Mouse (Mus musculus) cerebellum, adult 2 months (tissue): ENCODE data around the gene Foxc2. TPM values are rescaled to one million over a fixed set of nuclear protein-coding genes. Genes with fewer than 3 reads are reported as not detected.
"Not testable (repeated sequence)": the region's sequence is repeated elsewhere in the genome, so short reads cannot be mapped to it uniquely, and the experiment has no call there.

Experiments used
- DNase-seq, 2 experiments: peaks; one replicate each; pipeline ENCODE4 v3.0.0; 2021
- H3K27ac ChIP-seq: fragments of 200-500 bp; 2 replicates; pipeline ENCODE4 v1.5.1; 2012; ENCODE audit warnings: low read length, control low read depth, inconsistent platforms; ENCODE audit not compliant: insufficient read depth
- H3K27me3 ChIP-seq: fragments of 200-500 bp; 2 replicates; pipeline ENCODE4 v1.6.1; 2012; ENCODE audit warnings: inconsistent platforms, mild to moderate bottlenecking, low read length, moderate library complexity; ENCODE audit not compliant: control insufficient read depth, insufficient read depth
- H3K4me1 ChIP-seq: fragments of 200-500 bp; 2 replicates; pipeline ENCODE4 v1.6.1; 2011; ENCODE audit warnings: low read length; ENCODE audit not compliant: control insufficient read depth, insufficient read depth
- H3K4me3 ChIP-seq: fragments of 200-500 bp; replicated peaks from 2 replicates; pipeline ENCODE3; 2011; ENCODE audit warnings: mild to moderate bottlenecking, low read depth, low read length, control low read depth; ENCODE audit not compliant: insufficient read depth
- CTCF ChIP-seq: fragments of 200-500 bp; IDR thresholded peaks from 2 replicates; pipeline ENCODE4 v1.5.1; 2011; ENCODE audit warnings: low read depth, mild to moderate bottlenecking, control low read depth, low read length, moderate library complexity, borderline replicate concordance; ENCODE audit not compliant: insufficient read depth
- POLR2A ChIP-seq: fragments of 200-500 bp; IDR thresholded peaks from 2 replicates; pipeline ENCODE4 v1.6.1; 2011; ENCODE audit warnings: low read length, control low read depth, borderline replicate concordance; ENCODE audit not compliant: insufficient read depth
- WGBS: fragments of 180-500 bp; shearing (Covaris S2); methylation state at CpG from one replicate; pipeline ENCODE4 v1.1.7; 2018; 5-methylcytosine and 5-hydroxymethylcytosine counted together
- polyA plus RNA-seq: library from polyadenylated mRNA; depleted of rRNA; stranded (reverse); fragments of >200 nt; gene quantifications from 2 replicates; pipeline ENCODE4 v1.2.3, GENCODE M21; 2012

The Foxc2 gene
- polyA plus RNA-seq, 1 experiment: 0.34 TPM

DNA sequence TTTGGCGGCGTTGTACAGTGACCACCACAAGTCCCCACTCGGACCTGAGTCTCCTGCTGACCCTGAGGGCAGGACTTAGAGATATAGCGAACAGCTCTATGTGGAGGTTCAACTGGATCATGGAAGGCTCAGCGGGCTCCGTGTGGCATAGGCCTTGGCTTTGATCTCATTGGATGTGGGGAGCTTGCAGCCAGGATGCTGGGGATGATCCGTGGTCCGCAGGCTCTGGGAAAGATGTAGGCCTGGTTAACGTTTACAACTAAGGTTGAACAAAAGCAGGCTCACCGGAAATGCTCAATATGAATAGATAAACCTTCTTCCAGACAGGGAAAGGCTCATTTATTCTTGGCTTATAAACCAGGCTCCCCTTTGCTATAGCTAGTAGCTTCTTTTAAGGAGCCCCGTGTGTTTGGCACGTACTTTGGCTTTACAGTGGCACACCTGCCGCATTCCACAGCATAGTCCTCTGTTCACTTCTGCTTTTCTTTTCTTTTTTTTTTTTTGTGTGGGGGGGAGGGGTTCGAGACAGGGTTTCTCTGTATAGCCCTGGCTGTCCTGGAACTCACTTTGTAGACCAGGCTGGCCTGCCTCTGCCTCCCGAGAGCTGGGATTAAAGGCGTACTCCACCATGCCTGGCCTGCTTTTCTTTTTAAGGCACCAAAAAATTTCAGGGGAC, 13.4 kb downstream of the Foxc2 start:
- H3K27me3 ChIP-seq: peaks cover 6% of the 10 kb centered on the region; the same call in 1 of the 2 replicates

DNA sequence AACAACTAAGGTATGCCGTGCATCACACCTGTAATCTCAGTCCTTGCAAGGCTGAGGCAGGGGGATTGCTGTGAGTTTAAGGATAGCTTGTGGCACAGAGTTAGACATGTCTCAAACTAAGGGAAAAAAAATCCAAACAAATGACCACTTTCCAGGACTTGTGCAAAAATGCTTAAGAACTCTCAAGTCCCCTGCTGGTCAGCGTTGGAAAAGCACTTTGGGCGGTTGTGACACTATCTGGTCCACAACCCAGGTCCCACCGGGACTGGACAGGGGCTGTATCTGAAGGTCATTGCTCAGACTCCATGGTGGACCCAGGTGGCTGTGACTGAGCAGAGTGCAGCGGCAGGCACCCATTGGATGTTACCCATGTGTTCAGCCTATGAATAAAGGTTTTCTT, 14.6 kb downstream of the Foxc2 start:
- H3K27me3 ChIP-seq: peaks cover 6% of the 10 kb centered on the region; the same call in 1 of the 2 replicates
- no peak overlapping the region for H3K27ac ChIP-seq
- TF ChIP-seq CTCF (peak; percentile 26; the same call in 1 of the 2 replicates), POLR2A (no peak)
- H3K4me3 ChIP-seq: no peak overlapping the region
- no peaks in the 10 kb centered on the region; the same call in 1 of the 2 replicates for H3K4me1 ChIP-seq
- 33% methylated on average over 5 of the region's 5 CpGs for WGBS
- no peak for DNase-seq

More for the DNA sequence above, 13.4 kb downstream of the Foxc2 start:
- TF ChIP-seq POLR2A: no peak
- TF ChIP-seq CTCF: no peak
- Histone ChIP-seq H3K4me1 (no peaks in the 10 kb centered on the region; the same call in 1 of the 2 replicates), H3K4me3 (no peak overlapping the region), H3K27ac (no peak overlapping the region)
- 18% methylated on average over 16 of the region's 16 CpGs for WGBS
- no peak for DNase-seq

DNA sequence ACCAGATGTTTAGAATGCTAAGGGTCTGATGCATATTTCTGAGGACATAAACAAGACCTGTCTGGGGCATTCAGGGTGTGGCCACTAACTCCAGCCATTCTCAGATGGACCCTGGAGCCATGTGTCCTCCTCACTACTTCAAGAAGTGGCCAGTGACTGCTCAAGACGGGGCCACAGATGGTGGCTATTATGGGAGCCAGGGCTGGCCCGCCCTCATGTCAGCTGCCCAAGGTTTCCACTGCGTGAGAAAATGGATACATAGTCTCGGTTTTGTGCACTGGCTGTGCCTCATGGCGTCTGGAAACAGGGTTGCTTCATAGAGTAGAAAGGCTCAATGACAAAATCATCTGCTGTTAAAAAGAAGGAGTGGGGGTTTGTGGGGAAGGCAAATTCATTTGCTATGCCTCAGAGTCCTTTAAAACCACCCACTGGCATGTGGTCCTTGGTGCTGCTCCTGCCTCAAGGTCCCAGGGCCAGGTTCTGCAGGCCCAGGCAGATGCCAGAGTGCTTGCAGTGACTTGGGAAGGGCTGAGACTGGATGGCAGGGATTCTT, 17.1 kb downstream of the Foxc2 start:
- Histone ChIP-seq H3K4me1 (no peaks in the 10 kb centered on the region; the same call in 1 of the 2 replicates), H3K27ac (no peak overlapping the region), H3K27me3 (peaks cover 6% of the 10 kb centered on the region; the same call in 1 of the 2 replicates), H3K4me3 (no peak overlapping the region)
- no peak for TF ChIP-seq CTCF
- no peak for TF ChIP-seq POLR2A
- WGBS: 35% methylated on average over 5 of the region's 5 CpGs
- DNase-seq: no peak

DNA sequence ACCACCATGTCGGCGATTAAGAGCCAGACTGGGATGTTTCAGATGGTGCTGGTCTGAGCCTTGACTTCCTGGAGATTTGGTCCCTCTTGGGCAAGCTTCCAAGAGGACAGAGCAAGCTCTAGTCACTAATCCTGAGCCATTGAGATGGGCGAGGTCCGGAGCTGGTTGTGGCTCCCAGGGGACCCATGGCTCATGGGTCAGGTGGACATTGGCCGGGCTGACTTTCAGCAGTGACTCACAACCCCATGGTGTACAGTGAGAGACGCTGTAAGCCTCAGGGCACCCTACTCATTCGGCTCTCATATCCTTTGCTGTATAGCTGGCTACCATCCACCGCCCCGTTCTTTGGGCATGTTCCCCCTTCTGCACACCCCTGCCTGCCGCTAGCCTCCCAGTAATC, 18.1 kb downstream of the Foxc2 start:
- Histone ChIP-seq H3K27me3 (peaks cover 2% of the 10 kb centered on the region; the same call in 1 of the 2 replicates), H3K27ac (no peak overlapping the region), H3K4me3 (no peak overlapping the region), H3K4me1 (no peaks in the 10 kb centered on the region)
- DNase-seq: no peak
- 77% methylated on average over 10 of the region's 10 CpGs for WGBS
- TF ChIP-seq POLR2A (no peak), CTCF (no peak)

DNA sequence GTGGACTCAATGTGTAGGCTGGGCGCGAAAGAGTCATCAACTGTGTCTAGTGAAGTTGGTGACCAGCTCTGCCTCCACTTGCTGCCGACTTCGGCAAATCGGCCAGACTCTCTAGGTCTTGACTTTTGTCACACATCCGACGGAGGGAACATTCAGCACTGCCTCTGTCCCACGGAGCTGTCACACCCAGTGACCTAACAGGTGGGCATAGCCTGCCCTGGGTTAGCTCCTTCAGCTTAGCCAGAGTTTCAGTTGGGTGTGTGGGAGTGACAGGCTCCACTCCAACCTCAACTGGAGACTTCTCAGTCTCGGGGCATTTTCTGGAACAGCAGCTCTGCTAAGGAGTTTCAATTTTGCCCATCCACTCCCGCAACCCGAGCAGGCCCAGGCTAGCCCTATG, 18.5 kb downstream of the Foxc2 start:
- DNase-seq: no peak
- H3K4me3 ChIP-seq: no peak overlapping the region
- H3K4me1 ChIP-seq: no peaks in the 10 kb centered on the region
- no peaks in the 10 kb centered on the region for H3K27me3 ChIP-seq
- 85% methylated on average over 11 of the region's 11 CpGs for WGBS
- no peak overlapping the region for H3K27ac ChIP-seq
- TF ChIP-seq CTCF (no peak), POLR2A (no peak)

DNA sequence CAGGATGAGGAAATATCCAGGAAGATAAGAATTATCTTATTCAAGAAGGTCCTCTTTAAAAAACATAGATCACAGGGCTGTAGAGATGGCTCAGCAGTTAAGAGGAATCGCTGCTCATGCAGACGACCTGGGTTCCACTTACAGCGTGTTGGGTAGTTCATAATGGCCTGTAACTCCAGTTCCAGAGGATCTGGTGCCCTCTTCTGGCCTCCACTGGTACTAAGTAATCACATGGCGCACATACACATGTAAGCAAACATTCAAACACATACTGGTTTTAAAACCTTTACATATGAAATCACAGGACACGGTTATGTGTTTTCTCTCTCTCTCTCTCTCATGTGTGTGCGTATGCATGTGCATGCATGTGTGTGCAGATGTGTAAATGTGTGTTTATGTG, 20.9 kb downstream of the Foxc2 start:
- 94% methylated on average over 6 of the region's 6 CpGs for WGBS
- Histone ChIP-seq H3K4me3 (no peak overlapping the region), H3K27ac (no peak overlapping the region), H3K27me3 (peaks cover 1% of the 10 kb centered on the region; the same call in 1 of the 2 replicates), H3K4me1 (no peaks in the 10 kb centered on the region)
- DNase-seq: no peak
- TF ChIP-seq POLR2A: no peak
- TF ChIP-seq CTCF: no peak

DNA sequence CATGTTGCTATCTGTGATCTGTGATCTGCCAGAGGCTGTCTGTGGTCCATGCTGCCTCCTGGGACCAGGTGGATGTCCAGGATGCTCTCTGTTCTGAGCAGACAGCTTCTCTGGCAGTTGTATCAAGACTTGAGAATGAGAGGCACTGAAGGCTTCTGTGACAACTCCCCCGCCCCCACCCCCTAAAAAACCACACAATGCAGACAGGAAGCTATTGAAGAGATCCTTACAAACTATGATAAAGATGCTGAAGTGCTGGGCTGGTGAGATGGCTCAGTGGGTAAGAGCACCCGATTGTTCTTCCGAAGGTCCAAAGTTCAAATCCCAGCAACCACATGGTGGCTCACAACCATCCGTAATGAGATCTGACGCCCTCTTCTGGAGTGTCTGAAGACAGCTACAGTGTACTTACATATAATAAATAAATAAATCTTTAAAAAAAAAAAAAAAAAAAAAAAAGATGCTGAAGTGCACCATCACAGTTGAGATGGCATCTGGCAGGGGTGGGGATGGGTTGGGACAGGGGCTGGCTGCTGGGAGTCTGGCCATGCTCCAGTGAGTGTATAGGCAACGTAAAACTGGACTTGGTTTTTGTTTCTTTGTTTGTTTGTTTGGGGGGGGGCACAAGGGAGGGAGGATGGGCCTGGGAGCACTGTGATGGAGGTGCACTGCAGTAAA, 29.6 kb downstream of the Foxc2 start:
- WGBS: 67% methylated on average over 4 of the region's 6 CpGs
- not testable (repeated sequence) for H3K27ac ChIP-seq, H3K4me3 ChIP-seq, DNase-seq, H3K4me1 ChIP-seq, H3K27me3 ChIP-seq
